Mouse (Mus musculus) testis, adult 2 months (tissue): Measurements from ENCODE around the gene Ccdc138. TPM values are rescaled to one million over a fixed set of nuclear protein-coding genes. Genes with fewer than 3 reads are reported as not detected.

Experiments
- H3K27ac ChIP-seq: fragments of 200-500 bp; 2 replicates; pipeline ENCODE4 v1.5.1; 2012; ENCODE audit warnings: low read depth, low read length; ENCODE audit not compliant: control insufficient read depth, insufficient read depth
- H3K27me3 ChIP-seq: fragments of 200-500 bp; 2 replicates; pipeline ENCODE4 v1.6.1; 2012; ENCODE audit warnings: mild to moderate bottlenecking, low read length, moderate library complexity; ENCODE audit not compliant: control insufficient read depth, insufficient read depth
- H3K36me3 ChIP-seq: fragments of 200-500 bp; 2 replicates; pipeline ENCODE4 v1.6.1; 2012; ENCODE audit warnings: mild to moderate bottlenecking, low read length; ENCODE audit not compliant: control insufficient read depth, insufficient read depth
- H3K4me1 ChIP-seq: fragments of 200-500 bp; 2 replicates; pipeline ENCODE4 v1.6.1; 2012; ENCODE audit warnings: low read length; ENCODE audit not compliant: control insufficient read depth, insufficient read depth
- H3K4me3 ChIP-seq: fragments of 200-500 bp; 2 replicates; pipeline ENCODE4 v1.5.1; 2012; ENCODE audit warnings: low read depth, mild to moderate bottlenecking, low read length, moderate library complexity, mixed read lengths; ENCODE audit not compliant: control insufficient read depth
- CTCF ChIP-seq: fragments of 200-500 bp; IDR thresholded peaks from 2 replicates; pipeline ENCODE4 v1.5.1; 2012; ENCODE audit warnings: low read depth, mild to moderate bottlenecking, inconsistent platforms, low read length, moderate library complexity; ENCODE audit not compliant: control insufficient read depth, insufficient read depth, insufficient replicate concordance
- POLR2A ChIP-seq: fragments of 200-500 bp; IDR thresholded peaks from 2 replicates; pipeline ENCODE4 v1.6.1; 2012; ENCODE audit warnings: low read depth, mild to moderate bottlenecking, inconsistent platforms, low read length, moderate library complexity; ENCODE audit not compliant: control insufficient read depth
- polyA plus RNA-seq: library from polyadenylated mRNA; depleted of rRNA; stranded (reverse); fragments of >200 nt; gene quantifications from 2 replicates; pipeline ENCODE4 v1.2.3, GENCODE M21; 2012

Gene Ccdc138
- polyA plus RNA-seq, 1 experiment, result 7.6 TPM

DNA sequence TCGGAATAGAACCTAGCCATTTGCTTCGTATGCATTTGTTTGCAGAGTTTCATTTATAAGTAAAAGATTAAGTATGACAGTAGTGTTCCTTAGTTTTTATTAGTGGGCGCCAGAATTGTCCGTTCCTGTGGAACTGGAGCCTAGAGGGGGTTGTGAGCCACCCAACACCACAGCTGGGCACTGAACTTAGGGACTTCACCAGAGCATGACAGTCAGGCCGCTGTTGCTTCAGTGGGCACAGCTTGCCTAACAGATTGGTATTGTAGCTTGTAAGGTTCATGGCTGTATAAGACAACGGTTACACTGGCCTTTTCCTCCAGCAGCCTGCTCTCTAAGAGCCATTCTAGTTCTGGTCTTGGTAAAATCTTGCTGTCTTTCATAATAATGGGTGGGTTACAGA, 62.8 kb downstream of the Ccdc138 start:
- no peak for TF ChIP-seq CTCF
- TF ChIP-seq POLR2A, result no peak
- H3K27ac ChIP-seq, result no peak overlapping the region
- H3K4me3 ChIP-seq, result no peak overlapping the region
- no peaks in the 10 kb centered on the region for H3K27me3 ChIP-seq
- H3K36me3 ChIP-seq, result no peaks in the 10 kb centered on the region; the same call in none of the 2 replicates
- no peaks in the 10 kb centered on the region for H3K4me1 ChIP-seq

GRCm38 (mm10) chr10:58585427-58586223, 87.9 kb downstream of the Ccdc138 start:
- H3K27me3 ChIP-seq, result no peaks in the 10 kb centered on the region
- H3K27ac ChIP-seq, result no peak overlapping the region

DNA sequence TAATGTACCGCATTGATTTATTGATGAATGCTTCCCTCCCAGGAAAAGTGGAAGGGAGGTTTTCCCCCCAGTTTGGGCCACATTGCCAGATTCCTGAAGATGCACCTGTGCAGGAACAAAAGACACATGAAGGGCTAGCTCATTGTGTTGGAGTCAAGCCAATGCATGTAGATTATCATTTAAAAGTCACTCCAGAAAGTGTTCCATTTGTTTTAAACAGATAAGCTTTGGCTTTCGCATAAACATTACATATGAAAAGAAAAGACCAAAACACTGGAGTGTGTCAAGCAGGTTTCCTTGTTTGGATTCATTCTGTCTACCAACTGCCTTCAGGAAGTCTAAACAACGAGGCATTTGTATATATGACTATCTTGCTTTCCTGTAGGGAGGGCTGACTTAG, 96.7 kb downstream of the Ccdc138 start:
- Histone ChIP-seq H3K4me1 (no peaks in the 10 kb centered on the region), H3K27me3 (no peaks in the 10 kb centered on the region), H3K27ac (no peak overlapping the region), H3K4me3 (no peak overlapping the region; the same call in 1 of the 2 replicates), H3K36me3 (no peaks in the 10 kb centered on the region)
- no peak for TF ChIP-seq CTCF
- TF ChIP-seq POLR2A, result no peak

More at GRCm38 (mm10) chr10:58585427-58586223, 87.9 kb downstream of the Ccdc138 start:
- no peaks in the 10 kb centered on the region for H3K36me3 ChIP-seq
- H3K4me3 ChIP-seq, result no peak overlapping the region
- TF ChIP-seq CTCF, result no peak
- no peak for TF ChIP-seq POLR2A
- H3K4me1 ChIP-seq, result no peaks in the 10 kb centered on the region

GRCm38 (mm10) chr10:58595197-58595596, 97.4 kb downstream of the Ccdc138 start:
- Histone ChIP-seq H3K27me3 (no peaks in the 10 kb centered on the region), H3K4me3 (no peak overlapping the region), H3K36me3 (no peaks in the 10 kb centered on the region), H3K4me1 (no peaks in the 10 kb centered on the region), H3K27ac (no peak overlapping the region)
- no peak for TF ChIP-seq POLR2A
- no peak for TF ChIP-seq CTCF

GRCm38 (mm10) chr10:58595821-58596220, 98.1 kb downstream of the Ccdc138 start:
- Histone ChIP-seq H3K36me3 (no peaks in the 10 kb centered on the region), H3K27me3 (no peaks in the 10 kb centered on the region), H3K27ac (no peak overlapping the region), H3K4me1 (no peaks in the 10 kb centered on the region), H3K4me3 (no peak overlapping the region)
- TF ChIP-seq POLR2A (no peak), CTCF (no peak)

DNA sequence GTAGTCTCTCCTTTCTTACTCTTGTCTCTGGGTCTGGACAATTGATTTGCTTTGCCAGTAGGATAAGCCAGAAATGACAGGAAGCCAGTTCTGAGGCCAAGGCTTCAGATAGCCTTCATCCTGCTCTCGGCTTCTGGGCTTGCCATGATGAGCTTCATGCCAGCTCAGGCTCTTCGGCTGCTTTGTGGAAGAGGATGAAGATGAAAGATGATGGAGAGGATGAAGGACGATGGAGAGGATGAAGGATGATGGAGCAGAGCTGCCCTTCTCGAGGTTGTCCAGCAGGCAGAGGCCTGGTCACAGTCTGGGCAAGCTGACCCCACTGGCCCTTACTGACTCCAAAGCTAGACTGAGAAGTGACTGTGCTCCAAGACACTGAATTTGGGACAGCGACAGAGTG, 102.4 kb downstream of the Ccdc138 start:
- Histone ChIP-seq H3K27ac (no peak overlapping the region), H3K4me3 (no peak overlapping the region), H3K4me1 (no peaks in the 10 kb centered on the region), H3K27me3 (no peaks in the 10 kb centered on the region), H3K36me3 (no peaks in the 10 kb centered on the region)
- TF ChIP-seq CTCF (no peak), POLR2A (no peak)

DNA sequence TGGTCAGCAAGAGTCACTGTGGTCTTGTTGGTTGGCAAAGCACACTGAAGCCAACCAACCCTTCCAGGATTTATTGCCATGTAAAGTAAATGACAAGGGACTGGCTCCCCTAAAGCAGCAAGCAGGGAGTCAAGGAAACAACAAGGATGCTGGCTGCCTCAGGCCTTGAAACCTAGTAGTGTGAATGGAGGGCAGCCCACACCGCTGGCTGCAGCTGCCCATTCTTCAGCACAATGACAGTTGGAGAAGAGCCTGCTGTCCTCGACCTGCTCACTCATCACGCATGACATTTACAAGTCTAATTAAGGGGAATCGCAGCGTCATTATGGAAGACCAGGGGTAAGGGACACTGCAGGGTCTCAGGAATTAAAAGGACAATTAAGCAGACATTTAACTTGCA, 103.2 kb downstream of the Ccdc138 start:
- TF ChIP-seq CTCF (no peak), POLR2A (no peak)
- no peak overlapping the region for H3K4me3 ChIP-seq
- no peaks in the 10 kb centered on the region for H3K4me1 ChIP-seq
- H3K36me3 ChIP-seq, result no peaks in the 10 kb centered on the region
- no peak overlapping the region for H3K27ac ChIP-seq
- no peaks in the 10 kb centered on the region for H3K27me3 ChIP-seq
